Mouse (Mus musculus) lung, postnatal 0 days (tissue): ENCODE measurements around the gene Pcdh7. TPM values are rescaled to one million over a fixed set of nuclear protein-coding genes. Genes with fewer than 3 reads are reported as not detected.
A peak's percentile ranks its signal among the peaks of the same experiment; 100 is the strongest.

Source experiments
- ATAC-seq: fragments of 200-750 bp; cut with Nextera tagmentation; 2 replicates; pipeline ENCODE4 v1.8.0; 2017; ENCODE audit warnings: moderate library complexity
- DNase-seq: peaks from one replicate; pipeline ENCODE4 v3.0.0-alpha.2; 2016; ENCODE audit warnings: low spot score
- H3K27ac ChIP-seq: fragments of 300-500 bp; sonication (generic); 2 replicates; pipeline ENCODE4 v1.5.1; 2014; ENCODE audit warnings: antibody characterized with exemption, mild to moderate bottlenecking, low read length, mixed read lengths
- H3K27me3 ChIP-seq: fragments of 300-500 bp; sonication (generic); replicated peaks from 2 replicates; pipeline ENCODE4 v1.6.1; 2014; ENCODE audit warnings: low read length, mixed read lengths; ENCODE audit not compliant: insufficient read depth
- H3K36me3 ChIP-seq: fragments of 300-500 bp; sonication (generic); 2 replicates; pipeline ENCODE4 v1.6.1; 2014; ENCODE audit warnings: low read length, mixed read lengths; ENCODE audit not compliant: insufficient read depth
- H3K4me1 ChIP-seq: fragments of 300-500 bp; sonication (generic); 2 replicates; pipeline ENCODE4 v1.6.1; 2014; ENCODE audit warnings: antibody characterized with exemption, low read depth, low read length, mixed read lengths; ENCODE audit not compliant: insufficient read depth
- H3K4me2 ChIP-seq: fragments of 300-500 bp; sonication (generic); replicated peaks from 2 replicates; pipeline ENCODE4 v1.6.1; 2014; ENCODE audit warnings: low read depth, mild to moderate bottlenecking, low read length, moderate library complexity, mixed read lengths
- H3K4me3 ChIP-seq: fragments of 300-500 bp; sonication (generic); 2 replicates; pipeline ENCODE4 v1.5.1; 2014; ENCODE audit warnings: low read depth, low read length
- H3K9ac ChIP-seq: fragments of 300-500 bp; sonication (generic); replicated peaks from 2 replicates; pipeline ENCODE4 v1.6.1; 2014; ENCODE audit warnings: low read depth, mild to moderate bottlenecking
- H3K9me3 ChIP-seq: fragments of 300-500 bp; sonication (generic); 2 replicates; pipeline ENCODE4 v1.6.1; 2016; ENCODE audit warnings: low read length, mixed read lengths
- CTCF ChIP-seq: IDR thresholded peaks from 2 replicates; pipeline ENCODE4 v1.5.1; 2016; ENCODE audit warnings: antibody characterized with exemption, mild to moderate bottlenecking
- EP300 ChIP-seq: IDR thresholded peaks from 2 replicates; pipeline ENCODE4 v1.6.1; 2016; ENCODE audit warnings: antibody characterized with exemption, mild to moderate bottlenecking, control low read depth
- WGBS: fragments of 180-500 bp; shearing (Covaris S2); extraction: QIAGEN DNeasy Blood & Tissue Kit; methylation state at CpG from one replicate; pipeline ENCODE4 v1.1.7; 2014; 5-methylcytosine and 5-hydroxymethylcytosine counted together
- polyA plus RNA-seq: library from polyadenylated mRNA; unstranded; fragments of >200 nt; fragmentation: Nextera tagmentation; extraction: Ambion mirVana; gene quantifications from 2 replicates; pipeline ENCODE4 v1.2.1, GENCODE M21; 2015

Pcdh7 gene
- polyA plus RNA-seq, 1 experiment from 2014 or later: 1.2 TPM

GRCm38 (mm10) chr5:57899018-57899614 is 181.3 kb downstream of the Pcdh7 start:
- H3K4me2 ChIP-seq: no peak overlapping the region
- TF ChIP-seq CTCF (no peak), EP300 (no peak)
- ATAC-seq (peak; percentile 46), DNase-seq (peak; percentile 34)
- H3K27me3 ChIP-seq: no peaks in the 10 kb centered on the region
- H3K9ac ChIP-seq: no peak overlapping the region
- H3K27ac ChIP-seq: no peak overlapping the region
- H3K9me3 ChIP-seq: no peaks in the 10 kb centered on the region
- H3K4me3 ChIP-seq: no peak overlapping the region
- no peaks in the 10 kb centered on the region for H3K36me3 ChIP-seq
- H3K4me1 ChIP-seq: no peaks in the 10 kb centered on the region
- WGBS: 48% methylated on average over 7 of the region's 7 CpGs

- H3K9me3 ChIP-seq: no peaks in the 10 kb centered on the region
- ATAC-seq (no peak), DNase-seq (no peak)
- H3K4me1 ChIP-seq: no peaks in the 10 kb centered on the region
- H3K27ac ChIP-seq: no peak overlapping the region
- H3K4me3 ChIP-seq: no peak overlapping the region
- H3K9ac ChIP-seq: no peak overlapping the region
- no peak overlapping the region for H3K4me2 ChIP-seq
- TF ChIP-seq CTCF (no peak), EP300 (no peak)
- 66% methylated on average over 4 of the region's 4 CpGs for WGBS
- H3K27me3 ChIP-seq: no peaks in the 10 kb centered on the region
- no peaks in the 10 kb centered on the region for H3K36me3 ChIP-seq
These were observed 189.5 kb downstream of the Pcdh7 start for GRCm38 (mm10) chr5:57907218-57907617.

- WGBS: 83% methylated on average over 5 of the region's 5 CpGs
- H3K4me3 ChIP-seq: no peak overlapping the region
- H3K9ac ChIP-seq: no peak overlapping the region
- no peaks in the 10 kb centered on the region for H3K9me3 ChIP-seq
- H3K4me1 ChIP-seq: no peaks in the 10 kb centered on the region
- TF ChIP-seq EP300 (no peak), CTCF (no peak)
- H3K27me3 ChIP-seq: no peaks in the 10 kb centered on the region
- H3K36me3 ChIP-seq: no peaks in the 10 kb centered on the region
- H3K4me2 ChIP-seq: no peak overlapping the region
- no peak overlapping the region for H3K27ac ChIP-seq
- ATAC-seq (no peak), DNase-seq (no peak)
These were observed 203.4 kb downstream of the Pcdh7 start for GRCm38 (mm10) chr5:57921140-57921539.

- no peaks in the 10 kb centered on the region for H3K36me3 ChIP-seq
- no peak overlapping the region for H3K4me2 ChIP-seq
- TF ChIP-seq CTCF (no peak), EP300 (no peak)
- H3K9me3 ChIP-seq: no peaks in the 10 kb centered on the region
- no peak overlapping the region for H3K9ac ChIP-seq
- ATAC-seq: no peak
- H3K27ac ChIP-seq: no peak overlapping the region
- WGBS: 96% methylated on average over 5 of the region's 5 CpGs
- no peak for DNase-seq
- H3K4me3 ChIP-seq: no peak overlapping the region
- H3K27me3 ChIP-seq: no peaks in the 10 kb centered on the region
- H3K4me1 ChIP-seq: no peaks in the 10 kb centered on the region
These were observed 213.6 kb downstream of the Pcdh7 start for GRCm38 (mm10) chr5:57931331-57931730.

- DNase-seq (no peak), ATAC-seq (no peak)
- Histone ChIP-seq H3K9ac (no peak overlapping the region), H3K27ac (no peak overlapping the region), H3K27me3 (no peaks in the 10 kb centered on the region), H3K4me2 (no peak overlapping the region), H3K4me3 (no peak overlapping the region), H3K4me1 (no peaks in the 10 kb centered on the region), H3K9me3 (no peaks in the 10 kb centered on the region), H3K36me3 (no peaks in the 10 kb centered on the region)
- no peak for TF ChIP-seq EP300
- TF ChIP-seq CTCF: no peak
- 90% methylated on average over 5 of the region's 5 CpGs for WGBS
These were observed 214.0 kb downstream of the Pcdh7 start for GRCm38 (mm10) chr5:57931738-57932137.

- no peak overlapping the region for H3K4me2 ChIP-seq
- H3K4me1 ChIP-seq: no peaks in the 10 kb centered on the region
- H3K9ac ChIP-seq: no peak overlapping the region
- H3K36me3 ChIP-seq: no peaks in the 10 kb centered on the region
- TF ChIP-seq EP300: no peak
- no peak for TF ChIP-seq CTCF
- H3K9me3 ChIP-seq: no peaks in the 10 kb centered on the region
- no peaks in the 10 kb centered on the region for H3K27me3 ChIP-seq
- WGBS: 74% methylated on average over 2 of the region's 2 CpGs
- no peak overlapping the region for H3K4me3 ChIP-seq
- ATAC-seq: no peak
- H3K27ac ChIP-seq: no peak overlapping the region
- no peak for DNase-seq
These were observed 216.9 kb downstream of the Pcdh7 start for GRCm38 (mm10) chr5:57934666-57935065.

- DNase-seq: peak; percentile 8
- TF ChIP-seq EP300: no peak
- TF ChIP-seq CTCF: no peak
- no peaks in the 10 kb centered on the region for H3K4me1 ChIP-seq
These were observed 222.7 kb downstream of the Pcdh7 start for GRCm38 (mm10) chr5:57940457-57940856.

More at GRCm38 (mm10) chr5:57940457-57940856, 222.7 kb downstream of the Pcdh7 start:
- Histone ChIP-seq H3K36me3 (no peaks in the 10 kb centered on the region), H3K4me3 (no peak overlapping the region), H3K27me3 (no peaks in the 10 kb centered on the region), H3K27ac (no peak overlapping the region), H3K9me3 (no peaks in the 10 kb centered on the region), H3K4me2 (no peak overlapping the region), H3K9ac (no peak overlapping the region)
- 37% methylated on average over 3 of the region's 3 CpGs for WGBS
- ATAC-seq: no peak
